Mouse (Mus musculus): ENCODE results near the gene Gm17349. TPM values are rescaled to one million over a fixed set of nuclear protein-coding genes. Genes with fewer than 3 reads are reported as not detected.
A peak's percentile ranks its signal among the peaks of the same experiment; 100 is the strongest.
"Not testable (repeated sequence)": the region's sequence is repeated elsewhere in the genome, so short reads cannot be mapped to it uniquely, and the experiment has no call there.

The Gm17349 gene
- total RNA-seq (2021) = 1 to 10 TPM; 5.0 to 8.7 TPM
- long read RNA-seq = 0 reads

GRCm38 (mm10) chr15:99705440-99706048 is at the start of gene Gm17349:
Gene Gm17349, minus strand, starts transcription at chr15:99705490.
- peak in 1 of 2 experiments; percentile 78 for DNase-seq (ENCODE audit: low spot score in 2 of 2)

- peak; percentile 28 to 54 for DNase-seq (ENCODE audit: low spot score in 2 of 2)
These were observed 48.9 kb upstream of the Gm17349 start for GRCm38 (mm10) chr15:99754204-99754603.

GRCm38 (mm10) chr15:99740229-99740628 is 34.9 kb upstream of the Gm17349 start:
- no peak for DNase-seq (ENCODE audit: low spot score in 2 of 2)

DNA sequence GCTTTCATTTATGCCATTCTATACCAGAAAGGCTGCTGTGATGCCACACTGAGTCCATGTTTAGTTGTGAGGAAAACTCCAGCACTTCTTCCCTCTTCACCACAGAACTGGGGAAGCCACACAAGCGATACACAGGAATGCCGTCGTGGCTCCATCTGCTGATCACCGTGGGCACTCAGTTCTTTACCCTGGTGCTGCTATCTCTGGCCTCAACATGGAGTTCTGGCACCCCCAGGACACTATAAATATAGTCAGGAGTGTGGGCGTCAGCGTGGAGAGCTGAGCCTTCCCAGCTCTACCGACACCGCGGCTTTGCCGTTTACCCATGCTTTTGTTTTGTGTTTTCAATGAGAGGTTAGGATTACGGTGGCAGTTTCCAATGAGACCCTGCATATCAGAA is 31.4 kb upstream of the Gm17349 start:
- DNase-seq (ENCODE audit: low spot score in 2 of 2) = peak in 1 of 2 experiments; percentile 19

DNA sequence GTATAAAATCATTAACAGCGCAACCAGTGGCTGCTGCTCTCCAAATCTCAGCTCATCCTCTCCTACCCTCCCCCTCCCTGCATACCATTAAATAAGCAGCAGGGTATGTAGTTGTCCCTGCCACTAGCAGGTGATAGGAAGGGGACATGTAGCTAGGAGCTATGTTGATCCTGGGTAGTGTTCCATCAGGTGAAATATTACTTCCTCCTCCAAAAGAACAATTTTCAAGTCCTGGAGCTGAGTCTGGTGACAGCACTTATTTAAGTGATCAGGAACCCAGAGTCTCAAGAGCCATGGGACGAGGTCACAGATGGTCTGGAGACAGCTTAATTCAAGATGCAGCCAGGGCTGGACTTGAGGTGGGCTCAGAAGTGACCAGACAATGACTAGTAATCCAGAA is 30.3 kb upstream of the Gm17349 start:
- peak; percentile 100 for DNase-seq (ENCODE audit: low spot score in 2 of 2)

- DNase-seq (ENCODE audit: low spot score in 2 of 2) = no peak
These were observed 27.9 kb upstream of the Gm17349 start for GRCm38 (mm10) chr15:99733186-99733585.

GRCm38 (mm10) chr15:99731678-99732077 is 26.4 kb upstream of the Gm17349 start:
- DNase-seq (ENCODE audit: low spot score in 2 of 2) = no peak

- no peak for DNase-seq (ENCODE audit: low spot score in 2 of 2)
These were observed 25.9 kb upstream of the Gm17349 start for GRCm38 (mm10) chr15:99731167-99731566.

GRCm38 (mm10) chr15:99729056-99729783 is 23.9 kb upstream of the Gm17349 start:
- no peak for DNase-seq (ENCODE audit: low spot score in 2 of 2)

DNA sequence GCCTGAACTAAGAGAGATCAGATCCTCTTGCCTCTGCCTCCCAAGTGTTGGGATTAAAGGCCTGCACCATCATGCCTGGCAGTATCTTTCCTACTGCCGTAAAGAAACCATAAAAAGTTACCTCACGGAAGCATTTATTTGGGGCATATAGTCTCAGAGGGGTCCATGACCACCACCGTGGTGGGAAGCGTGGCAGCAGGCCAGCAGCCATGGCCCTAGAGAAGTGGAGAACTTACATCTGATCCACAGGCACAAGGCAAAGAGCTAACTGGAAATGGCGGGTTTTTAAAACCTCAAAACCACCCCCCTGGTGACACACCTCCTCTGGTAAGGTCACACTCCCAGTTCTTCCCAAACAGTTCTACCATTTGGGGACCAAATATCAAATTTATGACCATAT is 22.9 kb upstream of the Gm17349 start:
- DNase-seq (ENCODE audit: low spot score in 2 of 2) = no peak

GRCm38 (mm10) chr15:99727525-99727924 is 22.2 kb upstream of the Gm17349 start:
- DNase-seq (ENCODE audit: low spot score in 2 of 2) = no peak

- DNase-seq (ENCODE audit: low spot score in 2 of 2) = not testable (repeated sequence)
These were observed 21.7 kb upstream of the Gm17349 start for GRCm38 (mm10) chr15:99727039-99727438.

DNA sequence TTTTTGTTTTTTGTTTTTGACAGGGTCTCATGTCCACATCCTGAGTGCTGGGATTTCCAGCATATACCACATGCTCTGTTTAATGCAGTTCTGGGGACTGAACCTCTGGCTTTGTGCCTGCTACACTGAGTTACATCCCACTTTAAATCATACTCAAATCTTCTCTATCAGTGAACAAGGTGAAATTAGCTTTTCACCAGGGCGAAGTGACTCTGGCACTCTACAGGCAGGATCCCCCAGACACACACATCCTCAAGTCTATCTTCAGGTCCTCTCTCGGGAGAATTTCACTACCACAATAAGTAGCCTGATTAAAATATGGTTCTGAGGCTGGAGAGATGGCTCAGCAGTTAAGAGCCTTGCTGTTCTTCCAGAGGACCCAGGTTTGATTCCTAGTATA is 21.3 kb upstream of the Gm17349 start:
- no peak for DNase-seq (ENCODE audit: low spot score in 2 of 2)

DNA sequence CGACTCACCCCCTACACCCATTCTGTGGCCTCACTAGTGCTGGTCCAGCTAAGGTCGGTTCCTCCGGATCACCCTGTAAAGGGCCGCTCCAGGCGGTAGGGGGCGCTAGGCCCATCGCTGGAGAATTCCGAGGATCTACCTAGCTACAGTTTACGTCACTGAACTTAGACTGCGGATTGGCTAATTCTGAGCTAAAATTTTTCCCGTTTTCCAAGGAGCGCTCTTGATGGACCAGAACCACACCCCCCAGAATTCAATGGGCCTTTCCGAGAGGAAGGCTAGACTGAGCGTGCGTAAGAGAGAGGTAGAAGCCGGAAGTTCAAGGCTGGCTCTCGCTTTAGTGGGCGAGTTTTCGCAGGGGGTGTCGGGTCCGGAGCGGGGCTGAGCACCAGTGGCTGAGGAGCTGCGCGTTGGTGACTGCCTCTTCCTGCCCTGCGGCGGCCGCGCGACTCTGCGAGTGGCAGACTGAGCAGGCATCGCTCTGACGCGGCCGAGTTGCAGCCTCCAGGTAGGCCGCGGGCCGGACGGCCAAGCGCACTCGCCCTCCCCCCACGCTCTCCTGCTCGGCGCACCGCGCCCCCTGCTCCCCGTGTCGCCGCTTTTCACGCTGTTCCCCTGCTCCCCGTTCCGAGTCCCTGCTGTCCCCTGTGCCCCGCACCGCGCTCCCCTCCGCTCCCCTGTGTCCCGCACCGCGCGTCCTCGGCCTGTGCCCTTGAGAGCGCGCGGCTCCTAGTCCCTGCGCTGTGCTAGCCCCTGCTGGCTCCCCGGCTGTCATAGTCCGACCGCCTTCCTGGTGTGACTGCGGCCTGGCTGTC is 20.3 kb upstream of the Gm17349 start, which contains the start of gene Cox14:
Gene Cox14 (plus strand): TSS at position 278 of the 815 bp plus-strand sequence.
- peak; percentile 95 to 99 for DNase-seq (ENCODE audit: low spot score in 2 of 2)

DNA sequence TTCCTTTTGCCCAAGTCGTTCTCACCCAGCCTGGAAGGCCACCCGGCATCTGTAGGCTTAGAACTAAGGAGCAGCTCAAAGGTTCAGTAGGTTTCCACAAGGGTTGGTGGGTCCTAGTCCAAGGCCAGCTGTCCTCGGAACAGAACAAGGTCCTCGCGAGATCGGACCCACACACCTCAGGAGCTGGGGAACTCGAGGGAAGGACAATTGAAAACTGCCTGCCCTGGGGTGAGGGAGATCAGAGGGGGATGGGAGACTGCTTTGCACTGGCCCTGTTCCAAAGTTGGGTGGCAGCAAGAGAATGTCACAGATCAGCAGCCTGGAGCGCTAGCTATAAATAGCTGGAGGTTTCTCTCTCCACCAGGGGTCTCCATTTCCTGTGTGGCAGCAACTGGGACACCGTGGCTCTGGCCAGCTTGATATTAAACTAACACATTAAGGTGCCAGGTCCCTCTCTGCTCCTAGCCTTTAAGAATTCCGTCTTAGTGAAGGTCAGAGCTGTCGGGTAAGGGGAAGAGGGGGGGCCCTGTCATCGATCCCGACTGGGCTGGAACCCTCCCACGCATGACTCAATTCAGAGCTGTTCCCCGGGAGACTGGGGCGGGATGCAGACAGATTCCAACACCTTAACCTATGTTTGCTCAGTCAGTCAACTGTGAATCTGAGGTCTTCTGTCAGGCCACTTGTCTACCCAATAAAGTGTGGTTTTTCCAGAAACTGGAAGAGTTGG is 19.2 kb upstream of the Gm17349 start:
- DNase-seq (ENCODE audit: low spot score in 2 of 2) = peak in 1 of 2 experiments; percentile 83

DNA sequence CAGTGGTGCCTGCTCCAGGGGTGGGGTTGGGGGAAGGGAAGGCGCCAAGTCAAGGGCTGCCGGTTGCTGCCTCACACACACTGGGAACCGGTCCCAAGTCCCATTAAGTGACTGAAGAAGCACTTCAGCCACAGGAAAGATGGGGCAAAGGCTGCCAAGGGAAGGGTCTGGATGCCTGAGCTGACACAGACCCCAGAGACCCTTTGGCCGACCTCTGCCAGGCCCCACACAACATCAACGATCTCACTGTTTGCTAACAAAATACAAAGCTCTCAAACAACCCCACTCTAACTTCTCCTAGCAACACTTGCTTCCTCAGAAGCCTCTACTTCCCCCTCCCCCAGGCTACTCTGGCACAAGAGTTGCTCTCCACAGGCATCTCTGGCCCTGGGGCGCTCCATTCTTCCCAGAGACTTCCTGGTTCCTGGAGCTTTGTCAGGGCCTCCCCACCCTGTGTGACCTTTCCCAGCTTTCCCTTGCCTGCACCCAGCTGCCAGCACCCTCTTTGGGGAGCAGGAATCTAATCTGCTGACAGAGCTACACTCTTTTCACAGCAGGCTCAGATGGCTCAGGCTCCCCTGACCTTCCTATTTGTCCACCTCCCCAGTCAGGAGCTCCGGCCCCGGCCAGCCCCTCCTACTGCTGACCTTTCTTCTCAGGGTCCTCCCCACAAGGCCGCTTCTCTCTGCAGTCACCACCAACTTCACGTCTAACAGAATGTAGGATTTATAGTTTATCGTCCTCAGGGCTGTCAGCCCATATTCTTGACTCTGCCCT is 18.4 kb upstream of the Gm17349 start:
- peak in 1 of 2 experiments; percentile 62 for DNase-seq (ENCODE audit: low spot score in 2 of 2)

DNA sequence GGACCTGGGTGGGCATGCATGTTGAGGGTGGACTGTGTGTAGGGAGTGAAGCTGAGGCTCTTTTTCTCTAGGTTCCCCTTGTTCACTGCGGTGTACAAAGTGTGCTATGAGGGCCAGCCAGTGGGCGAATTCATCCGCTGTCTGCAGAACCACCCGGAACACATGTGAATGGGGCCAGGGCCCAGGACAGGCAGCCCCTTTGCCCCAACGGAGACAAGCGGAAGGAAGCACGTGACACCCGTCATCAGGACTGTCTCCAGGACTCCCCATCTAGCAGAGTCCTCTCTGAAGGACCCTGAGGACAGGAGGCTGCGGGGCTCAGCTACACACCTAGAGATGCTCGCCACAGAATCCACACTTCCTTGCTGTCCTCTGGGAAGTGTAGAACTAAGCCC is 17.8 kb upstream of the Gm17349 start:
- no peak for DNase-seq (ENCODE audit: low spot score in 2 of 2)

- DNase-seq (ENCODE audit: low spot score in 2 of 2) = no peak
These were observed 16.8 kb upstream of the Gm17349 start for GRCm38 (mm10) chr15:99721921-99722743.

GRCm38 (mm10) chr15:99719865-99720264 is 14.6 kb upstream of the Gm17349 start:
- no peak for DNase-seq (ENCODE audit: low spot score in 2 of 2)
